Mouse (Mus musculus) embryonic facial prominence, embryonic 11.5 days (tissue): ENCODE results near the gene Nphs1. TPM values are rescaled to one million over a fixed set of nuclear protein-coding genes. Genes with fewer than 3 reads are reported as not detected.

Experiments
- ATAC-seq: fragments of 200-750 bp; cut with Nextera tagmentation; replicated peaks from 2 replicates; pipeline ENCODE4 v1.8.0; 2017; ENCODE audit warnings: low read depth; ENCODE audit not compliant: insufficient number of reproducible peaks, low FRiP score, low TSS enrichment
- DNase-seq: peaks from one replicate; pipeline ENCODE4 v3.0.0-alpha.2; 2015; ENCODE audit warnings: low spot score
- H3K27ac ChIP-seq: fragments of 300-500 bp; sonication (generic); replicated peaks from 2 replicates; pipeline ENCODE4 v1.5.1; 2014; ENCODE audit warnings: mild to moderate bottlenecking, low read depth, low read length, control low read depth
- H3K27me3 ChIP-seq: fragments of 300-500 bp; sonication (generic); 2 replicates; pipeline ENCODE4 v1.6.1; 2014; ENCODE audit warnings: mild to moderate bottlenecking, low read length, moderate library complexity, mixed read lengths; ENCODE audit not compliant: control insufficient read depth, insufficient read depth
- H3K36me3 ChIP-seq: fragments of 300-500 bp; sonication (generic); replicated peaks from 2 replicates; pipeline ENCODE4 v1.6.1; 2014; ENCODE audit warnings: low read depth, mild to moderate bottlenecking, low read length, moderate library complexity, mixed read lengths; ENCODE audit not compliant: control insufficient read depth, insufficient read depth
- H3K4me1 ChIP-seq: fragments of 300-500 bp; sonication (generic); 2 replicates; pipeline ENCODE4 v1.6.1; 2014; ENCODE audit warnings: low read length, mixed read lengths; ENCODE audit not compliant: control insufficient read depth, insufficient read depth
- H3K4me2 ChIP-seq: fragments of 300-500 bp; sonication (generic); 2 replicates; pipeline ENCODE4 v1.6.1; 2014; ENCODE audit warnings: low read depth, mild to moderate bottlenecking, control low read depth, low read length, moderate library complexity
- H3K4me3 ChIP-seq: fragments of 300-500 bp; sonication (generic); 2 replicates; pipeline ENCODE4 v1.5.1; 2014; ENCODE audit warnings: low read depth, low read length, control low read depth
- H3K9ac ChIP-seq: fragments of 300-500 bp; sonication (generic); replicated peaks from 2 replicates; pipeline ENCODE4 v1.6.1; 2014; ENCODE audit warnings: mild to moderate bottlenecking, control low read depth, low read length
- H3K9me3 ChIP-seq: fragments of 300-500 bp; sonication (generic); replicated peaks from 2 replicates; pipeline ENCODE4 v1.6.1; 2016; ENCODE audit warnings: mild to moderate bottlenecking, low read length, inconsistent platforms, mixed read lengths; ENCODE audit not compliant: control insufficient read depth
- WGBS: fragments of 180-500 bp; shearing (Covaris S2); extraction: QIAGEN DNeasy Blood & Tissue Kit; methylation state at CpG from one replicate; pipeline ENCODE4 v1.1.7; 2014; 5-methylcytosine and 5-hydroxymethylcytosine counted together
- polyA plus RNA-seq: library from polyadenylated mRNA; unstranded; fragments of >200 nt; fragmentation: Nextera tagmentation; extraction: Ambion mirVana; gene quantifications from 2 replicates; pipeline ENCODE4 v1.2.1, GENCODE M21; 2014

Nphs1 gene
- polyA plus RNA-seq, 1 experiment from 2014 or later, result not detected

GRCm38 (mm10) chr7:30524487-30524886 is 66.4 kb downstream of the Nphs1 start:
- H3K27me3 ChIP-seq, result no peaks in the 10 kb centered on the region
- H3K4me2 ChIP-seq, result no peak overlapping the region
- 72% methylated on average over 6 of the region's 6 CpGs for WGBS
- H3K9ac ChIP-seq, result no peak overlapping the region
- no peak overlapping the region for H3K4me3 ChIP-seq
- H3K9me3 ChIP-seq, result no peaks in the 10 kb centered on the region
- DNase-seq (no peak), ATAC-seq (no peak)
- H3K27ac ChIP-seq, result no peak overlapping the region
- H3K36me3 ChIP-seq, result peaks cover 6% of the 10 kb centered on the region
- H3K4me1 ChIP-seq, result 0 out of 2 replicates have a peak, but pooled peaks cover 4% of the 10 kb centered on the region

- Histone ChIP-seq H3K4me3 (no peak overlapping the region), H3K4me2 (no peak overlapping the region), H3K4me1 (0 out of 2 replicates have a peak, but pooled peaks cover 4% of the 10 kb centered on the region), H3K9ac (no peak overlapping the region), H3K36me3 (peaks cover 6% of the 10 kb centered on the region), H3K9me3 (no peaks in the 10 kb centered on the region), H3K27me3 (no peaks in the 10 kb centered on the region), H3K27ac (no peak overlapping the region)
- peak; percentile 46 for DNase-seq
- no peak for ATAC-seq
- 23% methylated on average over 10 of the region's 10 CpGs for WGBS
Observed at GRCm38 (mm10) chr7:30525954-30526353, 67.8 kb downstream of the Nphs1 start.

GRCm38 (mm10) chr7:30526399-30526798 is 68.3 kb downstream of the Nphs1 start:
- peaks cover 8% of the 10 kb centered on the region for H3K36me3 ChIP-seq
- H3K27ac ChIP-seq, result no peak overlapping the region
- H3K4me3 ChIP-seq, result no peak overlapping the region
- peak overlapping the region; percentile 10 for H3K9ac ChIP-seq
- 0 out of 2 replicates have a peak, but pooled peaks cover 4% of the 10 kb centered on the region for H3K4me1 ChIP-seq
- 0 out of 2 replicates have a peak, but pooled peaks have one; percentile 21 for ATAC-seq
- DNase-seq, result no peak
- 10% methylated on average over 15 of the region's 17 CpGs for WGBS
- no peaks in the 10 kb centered on the region for H3K27me3 ChIP-seq
- H3K4me2 ChIP-seq, result no peak overlapping the region
- H3K9me3 ChIP-seq, result no peaks in the 10 kb centered on the region

- no peak for DNase-seq
- WGBS, result 83% methylated on average over 14 of the region's 14 CpGs
- peaks cover 11% of the 10 kb centered on the region for H3K36me3 ChIP-seq
- 0 out of 2 replicates have a peak, but pooled peaks cover 4% of the 10 kb centered on the region for H3K4me1 ChIP-seq
- no peak for ATAC-seq
- H3K4me3 ChIP-seq, result no peak overlapping the region
- H3K27ac ChIP-seq, result no peak overlapping the region
- no peak overlapping the region for H3K4me2 ChIP-seq
- H3K9ac ChIP-seq, result no peak overlapping the region
- no peaks in the 10 kb centered on the region for H3K9me3 ChIP-seq
- H3K27me3 ChIP-seq, result no peaks in the 10 kb centered on the region
Observed at GRCm38 (mm10) chr7:30526981-30527380, 68.9 kb downstream of the Nphs1 start.

- peaks cover 8% of the 10 kb centered on the region for H3K36me3 ChIP-seq
- no peak for ATAC-seq
- H3K27me3 ChIP-seq, result no peaks in the 10 kb centered on the region
- H3K4me1 ChIP-seq, result peaks cover 4% of the 10 kb centered on the region; the same call in 1 of the 2 replicates
- H3K4me2 ChIP-seq, result no peak overlapping the region
- no peak for DNase-seq
- WGBS, result 84% methylated on average over 9 of the region's 9 CpGs
- H3K27ac ChIP-seq, result no peak overlapping the region
- no peak overlapping the region for H3K4me3 ChIP-seq
- no peaks in the 10 kb centered on the region for H3K9me3 ChIP-seq
- H3K9ac ChIP-seq, result no peak overlapping the region; the same call in 1 of the 2 replicates
Observed at GRCm38 (mm10) chr7:30531291-30531815, 73.2 kb downstream of the Nphs1 start.

GRCm38 (mm10) chr7:30532931-30533330 is 74.8 kb downstream of the Nphs1 start:
- WGBS, result 13% methylated on average over 8 of the region's 8 CpGs
- Histone ChIP-seq H3K4me1 (no peaks in the 10 kb centered on the region; the same call in 1 of the 2 replicates), H3K27ac (no peak overlapping the region), H3K9me3 (no peaks in the 10 kb centered on the region), H3K4me3 (no peak overlapping the region), H3K27me3 (no peaks in the 10 kb centered on the region), H3K36me3 (peaks cover 8% of the 10 kb centered on the region), H3K9ac (peak overlapping the region; percentile 30; the same call in 1 of the 2 replicates), H3K4me2 (peak overlapping the region; percentile 6; the same call in 1 of the 2 replicates)
- ATAC-seq (0 out of 2 replicates have a peak, but pooled peaks have one; percentile 7), DNase-seq (peak; percentile 15)

GRCm38 (mm10) chr7:30533941-30534632 is 76.0 kb downstream of the Nphs1 start:
- 6% methylated on average over 26 of the region's 26 CpGs for WGBS
- peak; percentile 50 for ATAC-seq
- Histone ChIP-seq H3K4me1 (no peaks in the 10 kb centered on the region; the same call in 1 of the 2 replicates), H3K27ac (no peak overlapping the region; the same call in 1 of the 2 replicates), H3K9me3 (no peaks in the 10 kb centered on the region), H3K27me3 (no peaks in the 10 kb centered on the region), H3K9ac (peak overlapping the region; percentile 77), H3K4me3 (peak overlapping the region; percentile 71), H3K36me3 (peaks cover 4% of the 10 kb centered on the region), H3K4me2 (peak overlapping the region; percentile 88)
- DNase-seq, result no peak
